Mouse (Mus musculus) cerebellum, postnatal 25 days (tissue): ENCODE results near the gene Ranbp10.

Experiments used
- DNase-seq, 2 experiments: peaks; one replicate each; pipeline ENCODE4 v3.0.0; 2021; ENCODE audit warnings: mixed read lengths in 2 of 2

Ranbp10 gene

DNA sequence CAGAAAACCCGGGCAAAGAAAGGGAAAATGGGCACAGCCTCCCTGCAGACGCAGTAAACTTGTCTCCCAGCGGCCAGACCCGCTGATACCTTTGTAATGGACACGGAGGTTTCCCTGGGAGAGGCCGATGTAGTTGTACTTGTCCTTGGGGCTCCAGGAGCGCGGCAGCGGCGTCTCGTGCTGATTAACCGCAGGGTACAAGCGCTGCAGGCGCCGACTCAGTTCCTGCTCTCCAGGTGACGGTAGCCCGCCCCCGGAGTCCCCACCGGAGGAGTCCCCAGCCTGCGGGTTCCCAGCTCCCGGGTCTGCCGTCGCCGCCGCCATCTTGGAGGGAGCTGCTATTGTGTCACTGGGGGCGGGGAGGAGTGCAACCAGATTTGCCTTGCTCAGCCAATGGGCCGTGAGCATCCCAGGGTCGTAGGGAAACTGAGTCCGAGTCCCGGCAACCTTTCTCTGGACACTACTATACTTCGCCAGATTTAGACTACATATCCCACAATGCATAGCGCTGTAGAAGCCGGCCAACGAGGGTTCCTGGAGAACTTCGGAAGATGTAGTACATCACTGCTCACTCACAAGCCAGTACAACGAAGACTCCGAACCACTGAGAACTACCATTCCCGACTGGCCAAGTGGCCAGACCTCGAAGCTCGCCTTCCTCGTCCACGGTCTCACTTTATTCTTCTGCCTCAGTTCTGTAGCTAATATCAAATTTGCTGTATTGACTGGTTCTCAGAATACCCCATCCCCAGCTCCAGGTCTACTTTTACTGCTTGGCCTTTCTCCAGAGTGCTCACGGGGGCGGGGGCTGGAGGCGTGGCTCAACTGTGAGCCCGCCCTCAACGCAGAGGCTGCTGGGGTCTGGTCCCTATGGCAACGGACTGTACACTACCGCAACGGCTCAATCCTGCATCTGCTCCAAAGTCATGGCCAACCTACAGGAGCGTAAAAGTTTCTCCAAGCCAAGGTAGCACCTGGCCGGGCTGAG lies at the start of gene Ranbp10, which contains the start of gene Tsnaxip1:
Ranbp10 (minus strand) TSS at position 490 of the 988 bp plus-strand sequence.
Tsnaxip1 (plus strand) TSS at position 871 of the 988 bp plus-strand sequence.
- DNase-seq: peak; percentile 93 to 96

DNA sequence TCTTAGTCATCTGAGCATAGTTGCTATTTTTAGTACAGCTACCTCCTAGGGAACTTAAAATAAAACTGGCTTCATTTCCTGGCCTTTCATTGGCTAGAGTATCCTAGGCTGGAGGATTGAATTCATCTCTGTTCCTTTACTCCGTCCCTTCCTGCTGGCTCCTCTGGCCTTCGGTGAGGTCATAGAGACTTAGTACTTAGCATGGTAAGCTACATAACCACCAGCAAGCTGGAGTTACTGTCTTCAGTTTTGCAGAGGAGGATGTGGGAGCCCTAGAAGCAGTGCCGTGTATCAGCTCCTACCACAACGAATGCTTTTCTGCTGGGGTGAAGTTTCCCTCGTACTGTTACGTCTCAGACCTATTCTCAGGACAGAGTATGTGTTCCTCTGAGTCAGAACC lies 47.2 kb upstream of the Ranbp10 start:
- DNase-seq: peak; percentile 69 to 72

DNA sequence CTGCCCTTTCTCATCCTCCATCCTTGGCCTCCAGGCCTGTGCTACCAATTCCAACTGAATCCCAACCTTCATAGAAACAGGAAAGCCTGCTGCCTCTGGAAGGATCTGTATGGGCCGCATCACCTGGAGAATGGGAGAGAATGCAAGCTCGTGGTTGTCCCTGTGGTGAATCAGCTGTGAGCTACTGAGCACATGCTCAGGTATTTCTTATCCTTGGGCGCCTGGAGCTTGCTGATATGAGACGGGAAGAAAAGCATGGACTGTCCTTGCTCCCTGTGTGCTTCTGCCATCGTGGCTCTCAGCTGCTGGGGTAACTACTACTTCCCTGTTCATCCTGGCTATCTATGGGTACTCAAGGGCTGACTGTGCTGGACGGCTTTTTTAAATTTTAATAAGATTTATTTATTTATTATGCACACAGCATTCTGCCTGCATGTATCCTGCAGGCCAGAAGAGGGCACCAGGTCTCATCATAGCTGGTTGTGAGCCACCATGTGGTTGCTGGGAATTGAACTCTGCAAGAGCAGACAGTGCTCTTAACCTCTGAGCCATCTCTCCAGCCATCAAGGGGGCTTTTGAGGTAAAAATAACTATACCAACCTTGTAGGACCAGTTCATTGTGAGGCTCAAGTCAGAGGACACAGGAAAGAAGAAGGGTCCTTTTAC lies 39.3 kb upstream of the Ranbp10 start:
- no peak for DNase-seq

DNA sequence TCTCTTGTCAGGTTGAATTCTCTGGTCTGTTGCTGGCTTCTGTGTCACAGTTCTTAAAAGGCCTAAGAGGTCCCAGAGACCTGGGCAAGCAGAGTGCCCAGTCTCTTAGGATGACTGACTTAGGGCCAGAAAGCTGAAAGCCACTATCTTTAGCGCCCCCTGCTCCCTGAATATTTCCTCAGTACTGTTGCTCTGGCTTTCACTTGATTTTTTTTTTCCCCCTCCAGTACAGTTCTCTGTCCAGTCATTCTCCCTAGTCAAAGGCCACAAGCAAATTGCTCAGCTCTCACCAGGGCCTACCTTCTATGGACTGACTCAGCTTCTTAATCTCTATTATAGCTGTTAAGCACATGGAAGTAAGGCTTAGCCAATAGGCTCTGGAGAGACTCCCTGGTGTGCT lies 34.8 kb upstream of the Ranbp10 start:
- peak in 1 of 2 experiments; percentile 33 for DNase-seq

DNA sequence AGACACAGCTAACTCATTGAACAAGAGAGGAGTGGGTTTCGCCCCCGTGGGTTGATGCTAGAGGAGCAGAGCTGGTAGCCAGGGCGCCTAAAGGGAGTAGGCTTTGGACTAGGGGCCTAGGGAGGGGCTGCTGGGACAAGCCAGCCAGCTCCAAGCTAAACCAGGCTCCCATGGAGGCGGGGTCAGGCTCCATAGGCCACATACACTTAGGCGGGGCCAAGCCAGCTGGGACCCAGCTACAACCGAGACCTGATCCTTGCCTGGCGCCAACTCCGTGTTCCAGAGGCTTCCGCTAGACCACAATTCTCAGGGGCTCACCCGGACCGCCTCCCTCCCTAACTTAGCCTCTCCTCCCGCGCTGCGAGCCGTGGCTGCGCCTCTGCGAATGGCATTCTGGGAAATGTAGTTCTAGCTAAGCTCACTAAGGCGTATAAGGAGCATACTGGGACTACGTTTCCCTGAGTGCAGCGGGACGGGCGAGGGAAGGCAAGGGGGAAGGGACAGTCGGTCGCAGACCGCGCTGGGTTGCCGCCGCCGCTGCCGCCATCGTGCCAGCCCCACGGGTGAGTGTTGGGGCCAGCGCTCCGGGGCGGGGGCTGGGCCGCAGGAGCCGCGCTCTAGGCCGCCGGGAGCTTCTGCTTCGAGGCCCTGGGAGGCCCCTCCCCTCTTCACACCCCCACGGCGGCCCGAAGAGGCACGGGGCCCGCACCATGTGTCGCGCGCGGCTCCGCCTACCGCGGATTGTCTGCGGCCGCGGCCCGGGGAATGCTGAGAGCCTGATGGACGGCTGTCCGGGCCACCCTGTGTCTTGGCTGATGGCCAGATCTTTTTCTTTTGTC lies 33.2 kb upstream of the Ranbp10 start, which contains the start of gene Nutf2:
Nutf2 (plus strand) TSS at position 438 of the 839 bp plus-strand sequence.
- peak; percentile 92 for DNase-seq

DNA sequence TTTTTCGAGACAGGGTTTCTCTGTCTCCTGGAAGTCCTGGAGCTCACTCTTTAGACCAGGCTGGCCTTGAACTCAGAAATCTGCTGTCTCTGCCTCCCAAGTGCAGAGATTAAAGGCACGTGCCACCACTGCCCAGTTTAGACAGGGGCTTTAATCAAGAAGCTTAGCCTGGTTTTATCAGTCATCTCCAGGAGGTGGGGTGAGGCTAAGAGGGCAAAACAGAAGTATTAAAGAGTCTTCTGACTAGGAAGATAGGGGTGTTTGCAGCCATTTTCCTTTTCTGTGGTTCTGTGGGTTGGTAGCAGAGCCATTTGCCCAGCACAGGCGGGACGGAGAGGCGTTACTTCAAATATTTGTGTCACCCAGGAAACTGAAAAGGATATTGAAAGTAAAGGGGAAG lies 32.2 kb upstream of the Ranbp10 start:
- DNase-seq: no peak

DNA sequence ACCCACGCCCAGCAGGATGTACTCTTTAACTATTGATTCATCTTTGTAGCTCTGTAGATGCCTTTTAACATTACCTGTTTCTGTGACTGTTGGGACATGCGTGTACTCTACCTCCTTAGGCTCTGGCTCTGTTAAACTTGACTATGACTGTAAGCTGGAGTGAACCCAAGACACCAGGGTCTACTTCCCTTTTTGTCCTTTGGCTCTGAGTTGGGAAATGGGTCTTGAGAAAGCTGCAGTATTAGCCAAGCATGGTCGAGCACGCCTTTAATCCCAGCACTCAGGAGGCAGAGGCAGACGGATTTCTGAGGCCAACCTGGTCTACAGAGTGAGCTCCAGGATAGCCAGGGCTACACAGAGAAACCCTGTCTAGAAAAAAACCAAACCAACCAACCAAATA lies 31.3 kb upstream of the Ranbp10 start:
- DNase-seq: no peak

DNA sequence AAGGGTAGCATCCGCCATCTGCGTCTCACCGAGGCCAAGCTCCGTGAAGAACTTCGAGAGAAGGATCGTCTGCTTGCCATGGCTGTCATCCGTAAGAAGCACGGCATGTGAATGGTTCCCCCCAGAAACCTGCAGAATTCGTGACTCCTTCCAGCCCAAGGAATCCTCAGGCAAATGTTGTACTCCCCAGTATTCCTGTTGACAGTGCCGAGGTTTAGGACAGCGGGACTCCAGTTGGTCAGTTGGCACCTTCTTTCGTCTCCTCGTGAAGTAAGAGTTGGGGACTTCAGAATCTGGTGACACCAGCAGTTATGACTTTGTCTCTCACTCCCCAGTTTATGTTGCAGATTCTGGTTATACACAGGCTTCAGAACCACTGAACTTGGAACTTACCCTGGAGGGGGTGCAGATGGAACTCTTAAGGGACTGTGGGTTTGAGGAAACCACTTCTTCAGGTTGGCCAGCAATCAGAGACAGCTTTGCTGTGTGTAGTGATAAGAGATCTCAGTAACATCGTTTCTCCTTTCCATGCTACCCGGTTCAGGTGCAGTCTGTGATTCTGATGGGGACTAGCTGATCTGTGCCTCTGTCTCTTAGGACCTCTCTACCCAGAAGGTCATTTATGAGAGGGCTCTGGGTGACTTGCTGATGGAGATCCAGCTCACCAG lies 29.2 kb upstream of the Ranbp10 start:
- no peak for DNase-seq

DNA sequence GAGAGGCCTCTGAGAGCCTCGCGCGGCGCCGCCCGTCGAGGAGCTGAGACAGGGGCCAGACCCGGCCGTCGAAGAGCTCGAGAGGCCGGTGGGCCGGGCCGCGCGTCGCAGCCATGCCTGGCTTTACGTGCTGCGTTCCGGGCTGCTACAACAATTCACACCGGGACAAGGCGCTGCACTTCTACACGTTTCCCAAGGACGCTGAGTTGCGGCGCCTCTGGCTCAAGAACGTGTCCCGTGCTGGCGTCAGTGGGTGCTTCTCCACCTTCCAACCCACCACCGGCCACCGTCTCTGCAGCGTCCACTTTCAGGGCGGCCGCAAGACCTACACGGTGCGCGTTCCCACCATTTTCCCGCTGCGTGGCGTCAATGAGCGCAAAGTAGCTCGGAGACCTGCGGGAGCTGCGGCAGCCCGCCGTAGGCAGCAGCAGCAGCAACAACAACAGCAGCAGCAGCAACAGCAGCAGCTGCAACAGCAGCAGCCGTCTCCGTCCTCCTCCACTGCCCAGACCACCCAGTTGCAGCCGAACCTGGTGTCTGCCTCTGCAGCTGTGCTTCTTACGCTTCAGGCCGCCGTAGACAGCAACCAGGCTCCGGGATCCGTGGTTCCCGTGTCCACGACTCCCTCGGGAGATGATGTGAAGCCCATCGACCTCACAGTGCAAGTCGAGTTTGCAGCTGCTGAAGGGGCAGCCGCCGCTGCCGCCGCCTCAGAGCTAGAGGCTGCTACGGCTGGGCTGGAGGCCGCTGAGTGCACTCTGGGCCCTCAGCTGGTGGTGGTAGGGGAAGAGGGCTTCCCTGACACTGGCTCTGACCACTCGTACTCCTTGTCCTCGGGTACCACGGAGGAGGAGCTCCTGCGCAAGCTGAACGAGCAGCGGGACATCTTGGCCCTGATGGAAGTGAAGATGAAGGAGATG lies 28.4 kb upstream of the Ranbp10 start:
- DNase-seq: peak; percentile 68 to 70

DNA sequence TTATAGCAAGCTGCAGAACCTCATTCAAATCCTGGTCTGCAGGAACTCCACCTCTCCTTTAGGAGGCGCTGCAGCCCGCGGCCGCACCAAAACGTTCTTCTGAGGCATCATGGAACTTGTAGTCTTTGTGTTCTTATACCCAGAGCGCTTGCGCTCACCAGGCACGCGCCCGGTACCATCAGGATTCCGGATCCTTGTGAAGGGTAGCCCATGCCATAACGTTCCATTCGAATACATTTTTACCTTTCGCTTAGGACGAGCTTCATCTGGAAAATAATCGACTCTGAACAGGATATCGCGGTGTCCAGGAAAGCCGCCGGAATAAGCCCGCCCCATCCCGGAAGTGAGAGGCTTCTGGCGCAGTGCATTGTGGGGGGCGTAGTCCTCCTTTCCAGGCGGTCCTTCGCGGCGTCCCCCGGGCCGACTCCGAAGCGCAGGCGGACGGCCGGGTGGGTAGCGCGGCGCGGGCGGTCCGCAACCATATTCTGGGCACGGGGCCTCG lies 27.6 kb upstream of the Ranbp10 start, which contains the start of gene Thap11:
Thap11 (plus strand) TSS at position 418 of the 502 bp plus-strand sequence.
- DNase-seq: peak; percentile 93 to 95

DNA sequence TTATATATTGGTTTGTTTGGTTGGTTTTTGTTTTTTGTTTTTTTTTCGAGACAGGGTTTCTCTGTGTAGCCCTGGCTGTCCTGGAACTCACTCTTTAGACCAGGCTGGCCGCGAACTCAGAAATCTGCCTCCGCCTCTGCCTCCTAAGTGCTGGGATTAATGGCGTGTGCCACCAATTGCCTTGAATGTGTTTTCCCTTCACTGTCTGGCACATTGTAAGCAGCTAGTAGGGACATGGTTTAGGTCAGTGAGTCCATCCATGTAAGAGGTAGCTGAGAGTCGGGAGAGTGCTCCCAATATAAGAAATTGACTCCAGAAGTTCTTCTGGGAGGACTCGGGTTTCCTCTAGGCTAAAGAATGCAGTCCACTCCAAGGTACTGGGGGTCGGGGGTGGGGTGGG lies 27.2 kb upstream of the Ranbp10 start:
- DNase-seq: peak in 1 of 2 experiments; percentile 29

DNA sequence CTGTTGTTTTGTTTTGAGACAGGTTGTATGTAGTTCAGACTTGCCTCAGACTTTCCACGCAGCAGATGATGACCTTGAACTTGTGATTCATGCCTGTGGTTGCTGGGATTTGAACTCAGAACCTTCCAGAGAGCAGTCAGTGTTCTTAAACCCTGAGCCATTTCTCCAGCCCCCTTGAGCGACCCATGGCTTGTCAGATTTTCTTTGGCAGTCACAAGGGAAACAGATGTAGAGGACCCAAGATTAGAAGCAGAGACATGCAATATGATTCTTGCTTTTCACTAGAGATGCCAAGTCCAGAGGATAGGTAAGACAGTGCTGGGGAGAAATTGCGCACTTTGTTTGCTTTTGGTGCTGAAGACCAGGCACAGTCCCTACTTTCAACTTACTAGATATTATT lies 26.0 kb upstream of the Ranbp10 start, which contains the start of gene Cenpt:
Cenpt (minus strand) TSS at position 101 of the 400 bp plus-strand sequence.
- DNase-seq: no peak

DNA sequence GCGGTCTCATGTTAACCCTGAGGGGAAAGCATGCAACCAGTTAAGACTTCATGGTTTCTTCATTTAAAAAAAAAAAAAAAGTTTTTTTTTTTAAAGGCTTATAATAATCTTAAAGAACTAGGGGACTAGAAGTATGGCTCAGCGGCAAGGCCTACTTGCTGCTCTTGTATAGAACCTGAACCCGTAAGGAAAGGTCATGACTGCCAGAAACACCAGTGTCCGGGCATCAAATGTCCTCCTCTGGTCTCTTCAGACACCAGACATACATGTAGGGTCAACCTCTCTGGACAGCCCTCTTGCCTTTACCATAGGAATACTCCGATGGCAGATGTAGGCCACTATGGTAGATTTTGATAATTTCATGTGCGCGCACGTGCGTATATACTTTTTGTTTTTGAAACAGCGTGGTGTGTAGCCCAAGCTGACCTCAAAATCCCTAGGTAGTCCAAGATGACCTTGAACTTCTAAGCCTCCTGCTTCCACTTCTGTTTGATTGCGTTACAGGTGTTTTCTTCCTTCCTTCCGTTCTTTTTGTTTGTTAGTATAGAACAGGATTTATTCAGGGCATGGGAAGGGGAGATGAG lies 25.1 kb upstream of the Ranbp10 start:
- DNase-seq: no peak

DNA sequence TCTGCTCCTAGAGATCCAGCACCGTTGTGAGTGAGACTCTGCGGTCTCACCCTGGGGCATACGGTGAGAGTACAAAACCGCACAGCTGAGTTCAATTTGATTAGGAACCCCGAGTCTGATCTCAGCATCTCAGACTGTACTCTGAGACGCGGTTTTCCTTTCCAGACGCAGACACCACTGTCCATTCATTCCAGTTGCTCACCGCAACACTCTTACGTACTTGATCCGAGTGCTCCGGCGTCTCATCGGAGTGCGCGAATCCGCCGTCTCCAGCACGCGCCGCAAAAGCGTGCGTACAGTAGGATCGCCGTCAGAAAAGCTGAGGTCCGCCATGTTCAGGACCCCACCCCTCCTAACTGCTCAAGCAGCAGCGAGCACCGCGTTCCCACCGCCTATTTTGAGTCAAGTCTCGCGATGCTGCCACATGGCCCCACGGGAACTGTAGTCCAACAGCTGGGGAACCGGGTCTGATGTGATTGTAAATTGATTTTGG lies 24.5 kb upstream of the Ranbp10 start:
- DNase-seq: peak; percentile 81 to 89

DNA sequence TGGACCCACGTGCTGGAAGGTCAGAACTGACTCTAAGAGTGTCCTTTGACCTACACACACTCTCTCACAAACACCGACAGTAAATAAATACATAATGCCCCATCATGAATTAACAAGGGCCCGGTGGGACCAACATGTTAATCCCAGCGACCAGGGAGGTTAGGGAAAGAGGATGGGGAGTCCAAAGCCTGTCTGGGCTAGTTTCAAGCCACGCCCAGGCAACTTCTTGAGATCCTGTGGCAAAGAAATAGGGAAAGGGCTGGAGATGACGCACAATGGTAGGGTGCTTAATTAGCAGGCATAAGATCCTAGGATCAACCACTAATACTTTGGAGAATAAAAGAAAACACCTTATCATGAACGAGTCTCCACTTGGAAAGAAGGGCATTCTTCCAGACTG lies 23.5 kb upstream of the Ranbp10 start:
- no peak for DNase-seq

DNA sequence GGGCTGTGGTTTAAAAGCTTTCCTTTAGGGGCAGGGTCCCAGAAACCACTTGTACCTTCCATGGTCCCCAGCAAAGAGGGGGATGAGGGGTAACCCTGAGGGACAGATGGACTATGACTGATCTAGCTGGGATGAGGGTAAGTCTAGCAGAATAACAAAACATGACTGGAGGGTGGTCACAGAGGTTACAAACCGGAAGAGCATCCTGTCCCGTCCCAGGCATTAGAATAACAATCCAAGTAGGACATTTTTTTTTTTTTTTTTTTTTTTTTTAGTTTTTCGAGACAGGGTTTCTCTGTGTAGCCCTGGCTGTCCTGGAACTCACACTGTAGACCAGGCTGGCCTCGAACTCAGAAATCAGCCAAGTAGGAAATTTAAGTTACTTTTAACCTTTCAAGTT lies 22.9 kb upstream of the Ranbp10 start:
- no peak for DNase-seq

DNA sequence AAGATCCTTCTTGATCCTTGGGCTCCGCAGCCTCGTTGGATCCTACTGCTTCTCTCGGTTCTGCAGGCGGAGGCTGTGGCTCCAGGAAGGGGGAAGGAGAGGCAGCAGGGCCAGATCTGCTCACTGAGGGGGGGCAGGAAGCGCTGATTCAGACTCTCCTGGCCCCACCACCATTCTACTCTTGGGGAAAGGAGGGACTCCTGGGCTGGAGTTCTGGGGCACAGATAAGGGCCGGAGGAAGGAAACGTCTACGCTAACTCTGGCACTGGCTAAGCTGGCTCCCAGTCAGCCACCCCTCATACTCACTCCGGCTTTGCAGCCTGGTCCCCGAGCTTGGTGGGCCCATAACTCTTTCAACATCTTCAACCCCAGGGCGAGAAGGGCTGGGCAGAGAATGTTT lies 19.5 kb upstream of the Ranbp10 start:
- DNase-seq: no peak

DNA sequence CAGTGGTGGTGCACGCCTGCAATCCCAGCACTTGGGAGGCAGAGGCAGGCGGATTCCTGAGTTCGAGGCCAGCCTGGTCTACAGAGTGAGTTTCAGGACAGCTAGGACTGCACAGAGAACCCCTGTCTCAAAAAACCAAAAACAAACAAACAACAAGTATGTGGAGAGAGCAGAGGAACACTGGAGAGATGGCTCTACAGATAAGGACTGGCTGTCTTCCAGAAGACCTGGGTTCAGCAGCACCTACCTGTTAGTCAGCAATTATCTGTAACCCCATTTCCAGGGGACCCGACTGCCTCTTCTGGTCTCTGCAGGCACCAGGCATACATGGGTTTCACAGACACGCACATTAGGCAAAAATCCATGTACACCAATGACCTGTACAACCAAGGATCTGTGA lies 12.1 kb upstream of the Ranbp10 start:
- no peak for DNase-seq

DNA sequence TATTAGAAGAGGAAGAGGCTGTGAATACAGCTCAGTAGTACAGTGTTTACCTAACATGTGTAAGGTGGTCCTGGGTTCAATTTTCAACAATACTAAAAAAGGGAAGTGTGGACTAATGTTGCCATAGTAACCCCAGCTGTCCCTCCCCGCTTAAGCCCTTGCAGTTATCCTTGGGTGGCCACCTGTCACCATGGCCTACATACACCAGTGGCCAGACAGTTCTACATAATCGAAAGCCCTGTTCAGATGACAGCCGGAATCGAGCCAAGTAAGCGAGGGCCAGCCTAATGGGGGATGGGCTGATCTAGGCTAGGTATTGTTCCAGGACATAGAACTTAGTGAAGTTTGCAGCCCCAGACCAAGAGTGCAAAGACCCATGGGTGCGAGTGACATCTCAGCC lies 9.8 kb upstream of the Ranbp10 start:
- DNase-seq: peak in 1 of 2 experiments; percentile 37

DNA sequence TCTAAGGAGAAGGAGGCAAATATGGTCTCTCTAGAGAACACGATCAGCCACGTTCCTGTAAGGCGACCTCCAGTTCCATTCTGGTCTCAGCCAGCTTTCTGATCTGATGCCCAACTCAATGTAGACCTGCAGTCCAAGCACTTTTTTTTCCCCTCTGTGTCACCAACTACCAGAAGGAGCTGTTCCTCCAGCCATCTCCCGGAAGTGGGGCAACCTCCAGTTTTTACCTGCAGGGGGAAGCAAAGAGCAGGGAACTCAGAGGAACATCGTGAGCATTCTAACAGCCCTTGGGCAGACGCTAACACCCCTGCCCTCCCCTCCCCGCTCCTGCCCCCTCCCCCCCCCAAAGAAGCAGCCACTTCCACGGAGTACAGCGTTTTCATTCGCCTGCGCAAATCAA lies 8.2 kb upstream of the Ranbp10 start:
- DNase-seq: peak; percentile 53 to 73
